Mouse (Mus musculus): Measurements from ENCODE around the gene Sema4b.

DNA sequence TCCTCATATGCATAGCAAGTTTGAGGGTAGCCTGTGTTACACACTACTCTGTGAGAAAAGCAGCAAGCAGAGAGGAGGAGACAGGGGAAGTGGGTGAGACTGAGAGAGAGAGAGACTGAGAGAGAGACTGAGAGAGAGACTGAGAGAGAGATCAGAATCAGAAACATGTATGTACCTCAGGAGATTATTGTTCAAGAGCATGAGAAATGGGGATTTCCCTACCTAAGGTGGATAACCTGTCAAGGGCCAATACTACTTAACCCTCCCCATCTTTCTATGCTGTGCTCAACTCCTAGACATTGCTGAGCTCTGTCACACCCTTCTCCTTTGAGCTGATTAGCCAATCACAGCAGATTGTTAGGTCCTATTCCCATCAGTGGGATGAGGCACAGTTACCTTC lies 4.5 kb upstream of the Sema4b start:
- TF ChIP-seq RCOR1 (IDR thresholded peaks at IDR 0.05; ENCODE audit: low read depth, low read length) (0 out of 2 replicates have a peak, but pooled peaks have one; percentile 21), CTCF (IDR thresholded peaks at IDR 0.05 in 2 of 3, conservative IDR thresholded peaks at IDR 0.05 in 1 of 3; ENCODE audit: control insufficient read depth in 1 of 3, insufficient read depth in 1 of 3, low read depth in 2 of 3, low read length in 3 of 3, poor library complexity in 1 of 3, severe bottlenecking in 1 of 3) (no peak), JUND (IDR thresholded peaks at IDR 0.05; ENCODE audit: low read depth, low read length) (no peak), ZKSCAN1 (IDR thresholded peaks at IDR 0.05; ENCODE audit: low read depth, low read length) (no peak), EP300 (IDR thresholded peaks at IDR 0.05; ENCODE audit: low read depth in 1 of 2, low read length in 2 of 2) (no peak), KAT2A (conservative IDR thresholded peaks at IDR 0.05; ENCODE audit: low read depth, low read length) (no peak), POLR2A (IDR thresholded peaks at IDR 0.05; ENCODE audit: control insufficient read depth in 1 of 2, insufficient read depth in 1 of 2, low read depth in 1 of 2, low read length in 2 of 2, poor library complexity in 1 of 2) (no peak), HCFC1 (IDR thresholded peaks at IDR 0.05; ENCODE audit: low read depth, low read length) (no peak), UBTF (IDR thresholded peaks at IDR 0.05; ENCODE audit: borderline replicate concordance, insufficient read depth, low read depth, low read length) (no peak), SIN3A (IDR thresholded peaks at IDR 0.05; ENCODE audit: low read length) (no peak), GABPA (IDR thresholded peaks at IDR 0.05; ENCODE audit: low read depth, low read length) (no peak), MAX (IDR thresholded peaks at IDR 0.05; ENCODE audit: low read length) (no peak), MYC (IDR thresholded peaks at IDR 0.05; ENCODE audit: low read depth, low read length) (no peak)

Measured in MEL (cell line).